Mouse (Mus musculus): ENCODE measurements at regions not wholly inside any gene's neighbourhood (a gene's known extent, or its start where the extent isn't known, plus 50 kb on each side); places are given as distances from the start of the nearest gene placed in this dataset.

DNA sequence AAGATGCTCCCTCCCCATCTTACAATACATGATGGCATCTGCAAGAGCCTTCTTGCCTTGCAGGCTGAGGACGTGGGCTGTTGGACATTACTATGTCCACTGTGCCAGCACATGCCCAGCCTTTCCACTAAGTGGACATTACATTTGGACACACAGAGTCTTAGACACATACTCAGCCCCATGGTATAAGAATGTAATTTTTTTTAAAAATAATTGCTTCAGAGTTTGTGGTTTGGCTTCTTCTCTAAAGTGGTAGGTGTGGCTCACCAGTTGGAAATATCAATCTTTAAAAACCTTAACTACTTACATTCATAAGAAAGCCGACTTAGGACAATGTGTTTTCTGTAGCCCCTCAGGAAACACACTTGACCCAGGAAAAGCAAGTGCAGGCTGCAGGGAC is 299.7 kb upstream of the Thbs1 start:
- no peak for DNase-seq (ENCODE audit: low read depth, low spot score)

DNA sequence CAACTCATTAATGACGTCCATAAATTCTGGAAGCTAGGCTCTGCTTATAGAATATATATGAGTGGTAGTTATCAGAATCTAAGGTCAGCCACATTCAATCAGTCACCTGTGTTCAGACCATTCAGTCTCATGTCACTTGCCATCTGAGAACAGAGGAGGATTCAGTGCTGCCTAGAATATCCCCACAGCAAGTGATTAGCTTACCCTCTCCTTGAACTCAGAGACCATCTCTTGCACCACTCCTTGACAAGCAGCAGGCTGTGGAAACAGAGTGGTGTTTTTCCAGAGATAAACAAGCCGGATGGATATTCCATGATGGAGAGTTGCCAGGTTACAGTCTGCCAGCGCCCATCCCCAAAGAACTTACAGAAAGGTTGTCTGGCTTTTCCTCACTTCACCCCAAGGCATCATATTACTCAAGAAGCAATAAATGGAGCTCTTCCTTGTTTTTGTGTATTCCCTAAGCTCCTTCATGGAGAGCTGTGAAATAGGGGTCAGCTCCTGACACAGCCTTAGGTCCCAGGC is 291.9 kb upstream of the Thbs1 start:
- no peak for DNase-seq (ENCODE audit: low read depth, low spot score)

GRCm38 (mm10) chr2:117820708-117821107 is 291.0 kb upstream of the Thbs1 start:
- DNase-seq (ENCODE audit: low read depth, low spot score): no peak

- no peak for DNase-seq (ENCODE audit: low read depth, low spot score)
These were observed 286.6 kb upstream of the Thbs1 start for GRCm38 (mm10) chr2:117825088-117825487.

DNA sequence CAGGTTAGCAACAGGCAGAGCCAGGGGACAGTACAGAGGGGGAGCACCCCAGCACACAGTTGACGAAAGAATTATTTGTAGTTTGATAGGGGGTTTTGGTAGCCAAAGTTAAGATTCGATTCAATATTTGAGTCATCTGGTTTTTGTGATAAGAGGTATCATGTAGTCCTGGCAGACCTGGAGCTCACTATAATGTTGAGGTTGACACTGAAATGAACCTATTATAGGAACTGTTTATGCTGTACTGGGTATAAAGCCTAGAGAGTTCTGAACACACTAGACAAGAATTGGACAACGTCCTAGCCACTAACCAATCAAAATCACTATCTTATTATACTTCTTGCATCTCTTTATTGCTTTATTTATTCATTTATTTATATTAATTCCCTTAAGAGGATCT is 284.4 kb upstream of the Thbs1 start:
- no peak for DNase-seq (ENCODE audit: low read depth, low spot score)

GRCm38 (mm10) chr2:117838387-117838786 is 273.3 kb upstream of the Thbs1 start:
- DNase-seq (ENCODE audit: low read depth, low spot score): no peak

DNA sequence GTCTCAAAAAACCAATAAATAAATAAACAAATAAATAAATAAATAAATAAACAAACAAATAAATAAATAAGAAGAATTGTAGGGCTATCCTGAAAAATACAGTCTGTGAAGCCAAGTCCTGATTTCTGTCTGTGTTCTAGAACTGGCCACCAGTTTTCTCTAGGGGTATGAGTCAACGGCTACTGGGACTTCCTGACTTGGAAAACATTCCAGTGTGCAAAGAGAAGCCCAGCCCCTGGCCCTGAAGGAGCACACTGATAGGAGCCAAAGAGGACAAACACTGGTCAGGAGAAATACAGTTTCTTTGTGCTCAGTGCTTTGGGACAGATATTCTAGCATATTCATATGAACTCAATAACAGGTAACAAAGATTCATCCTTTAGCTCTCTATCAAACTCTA is 271.3 kb upstream of the Thbs1 start:
- no peak for DNase-seq (ENCODE audit: low read depth, low spot score)

- no peak for DNase-seq (ENCODE audit: low read depth, low spot score)
These were observed 269.2 kb upstream of the Thbs1 start for GRCm38 (mm10) chr2:117842309-117842986.

- DNase-seq (ENCODE audit: low read depth, low spot score): no peak
These were observed 259.2 kb upstream of the Thbs1 start for GRCm38 (mm10) chr2:117852442-117852841.

DNA sequence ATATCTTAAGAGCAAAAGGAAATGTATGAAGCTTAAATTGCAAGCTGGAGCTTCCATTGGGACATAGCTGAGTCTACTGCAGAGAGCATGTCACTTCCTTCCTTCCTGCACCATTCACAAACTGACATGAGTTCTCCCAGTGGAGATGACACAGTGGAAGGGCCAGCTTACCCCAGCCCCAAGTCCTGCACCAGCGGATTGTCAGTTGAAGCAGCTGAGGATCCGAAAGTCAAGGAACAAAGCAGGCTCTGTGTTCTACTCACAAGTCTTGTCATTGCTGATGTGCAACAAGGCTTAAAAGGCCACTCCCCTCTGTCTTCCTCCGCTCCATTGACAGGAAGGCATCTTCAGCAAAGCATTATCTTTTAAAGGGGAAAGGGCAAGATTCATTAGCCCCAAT is 249.4 kb upstream of the Thbs1 start:
- DNase-seq (ENCODE audit: low read depth, low spot score): no peak

DNA sequence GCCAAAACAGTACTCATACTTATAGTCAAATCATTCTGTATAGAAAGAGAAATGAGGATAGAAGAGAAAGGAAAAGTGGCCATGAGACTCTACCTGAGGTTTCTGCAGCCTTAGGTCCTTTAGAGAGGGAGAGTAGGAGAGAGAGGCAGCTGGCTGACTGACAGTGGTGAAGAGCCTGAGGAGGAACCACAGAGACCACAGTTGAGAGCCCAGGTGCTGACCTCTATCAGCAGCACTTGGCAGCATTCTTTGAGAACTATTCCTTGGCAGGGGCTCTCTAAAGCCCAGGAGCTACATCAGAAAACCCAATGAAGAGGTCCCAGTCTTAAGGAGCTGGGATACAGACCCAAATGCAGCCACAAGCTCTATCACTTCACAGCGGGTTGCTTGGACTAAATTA is 246.6 kb upstream of the Thbs1 start:
- no peak for DNase-seq (ENCODE audit: low read depth, low spot score)

DNA sequence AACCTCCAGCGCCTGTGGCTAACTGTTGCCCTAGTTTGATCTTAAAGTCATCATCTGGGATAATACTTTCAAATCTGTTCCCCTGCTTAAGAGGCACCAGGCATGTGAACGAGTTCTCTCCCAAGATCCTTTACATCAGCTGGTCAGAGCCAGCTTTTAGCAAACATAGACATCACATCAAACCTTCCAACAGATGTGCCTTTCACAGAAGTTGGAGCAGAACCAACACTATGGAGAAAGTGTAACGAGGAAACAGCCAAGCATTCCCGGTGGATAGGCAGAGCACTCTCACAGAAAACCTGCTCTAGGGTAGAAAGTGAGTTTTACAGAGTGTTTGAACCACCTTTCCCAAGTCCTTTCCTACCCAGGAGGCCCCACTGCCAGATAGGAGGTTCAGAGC is 244.7 kb upstream of the Thbs1 start:
- DNase-seq (ENCODE audit: low read depth, low spot score): no peak

GRCm38 (mm10) chr2:117867409-117867808 is 244.3 kb upstream of the Thbs1 start:
- DNase-seq (ENCODE audit: low read depth, low spot score): no peak

GRCm38 (mm10) chr2:117868857-117869256 is 242.8 kb upstream of the Thbs1 start:
- DNase-seq (ENCODE audit: low read depth, low spot score): no peak

DNA sequence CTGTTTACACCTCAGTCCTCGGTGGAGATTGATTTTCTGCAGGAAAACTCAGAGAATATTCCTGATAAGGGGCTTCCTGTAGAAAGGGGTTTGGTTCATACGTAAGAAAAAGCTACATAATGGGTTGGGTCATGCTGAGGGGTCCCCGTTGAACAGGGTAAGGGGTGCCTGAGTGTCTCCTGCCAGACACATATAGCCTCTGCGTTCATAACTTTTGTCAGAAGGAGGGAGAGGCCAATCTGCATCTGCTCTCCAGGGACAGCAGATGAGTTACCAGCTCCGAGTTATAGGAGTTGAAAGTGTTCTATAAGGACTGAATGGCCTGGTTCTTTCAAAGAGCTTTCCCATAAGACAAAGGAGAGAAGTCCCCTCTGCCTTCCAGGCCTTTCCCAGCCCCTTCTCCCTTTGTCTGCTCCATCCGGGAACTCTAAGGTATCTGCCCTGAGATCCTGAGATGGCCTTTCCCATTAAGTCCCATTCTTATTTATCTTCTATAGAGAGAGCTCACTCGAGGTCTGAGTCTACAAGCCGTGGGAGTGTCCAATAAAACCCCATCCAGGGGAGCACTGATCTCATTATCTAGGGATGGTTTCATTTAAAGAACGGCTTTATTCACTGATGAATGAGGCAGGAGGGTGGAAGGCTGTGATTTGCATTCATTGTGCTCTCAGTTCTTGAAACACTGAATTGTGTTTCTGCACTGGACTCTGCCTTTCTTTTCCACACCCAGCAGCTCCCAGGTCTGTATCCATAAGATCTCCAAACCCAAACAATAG is 240.0 kb upstream of the Thbs1 start:
- no peak for DNase-seq (ENCODE audit: low read depth, low spot score)

DNA sequence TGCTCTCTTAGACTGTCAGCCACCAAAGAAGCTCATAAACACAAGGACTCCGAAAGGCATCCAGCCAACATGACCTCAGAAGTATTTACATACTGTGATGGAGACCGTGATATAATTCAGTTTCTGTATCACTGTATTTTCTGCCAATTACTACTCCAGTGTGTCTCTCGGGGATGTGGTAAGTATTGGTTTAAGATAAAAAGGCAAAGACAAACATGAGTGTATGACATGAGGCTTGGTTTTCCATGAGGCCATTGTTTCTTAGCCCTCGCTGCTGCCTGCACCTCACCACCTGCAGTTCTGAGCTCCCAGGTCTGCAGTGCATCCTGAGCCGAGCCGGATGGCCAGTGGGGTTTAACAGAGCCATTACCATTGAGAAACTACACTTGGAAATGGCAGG is 233.9 kb upstream of the Thbs1 start:
- DNase-seq (ENCODE audit: low read depth, low spot score): no peak

- no peak for DNase-seq (ENCODE audit: low read depth, low spot score)
These were observed 229.5 kb upstream of the Thbs1 start for GRCm38 (mm10) chr2:117882136-117882535.

DNA sequence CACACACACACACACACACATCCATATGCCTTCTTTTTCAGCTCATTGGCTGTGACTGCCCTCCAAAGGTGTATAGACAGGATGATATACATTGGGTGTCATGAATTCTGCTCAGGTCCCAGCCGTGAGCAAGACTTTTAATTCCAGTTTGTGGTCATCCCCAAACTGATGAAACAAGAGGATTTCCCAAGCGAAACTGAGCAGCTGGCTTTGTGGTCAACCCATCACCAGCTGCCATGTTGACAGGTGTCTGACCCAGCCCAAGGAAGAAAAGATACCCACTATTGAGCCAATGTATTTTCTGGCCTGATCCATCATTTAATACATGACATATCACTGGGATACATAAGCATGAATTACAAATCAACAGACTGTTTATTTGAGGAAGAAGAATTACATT is 228.8 kb upstream of the Thbs1 start:
- no peak for DNase-seq (ENCODE audit: low read depth, low spot score)

- DNase-seq (ENCODE audit: low read depth, low spot score): no peak
These were observed 225.2 kb upstream of the Thbs1 start for GRCm38 (mm10) chr2:117886516-117886915.

GRCm38 (mm10) chr2:117901311-117901710 is 210.4 kb upstream of the Thbs1 start:
- no peak for DNase-seq (ENCODE audit: low read depth, low spot score)

- DNase-seq (ENCODE audit: low read depth, low spot score): no peak
These were observed 208.8 kb upstream of the Thbs1 start for GRCm38 (mm10) chr2:117902837-117903236.

- no peak for DNase-seq (ENCODE audit: low read depth, low spot score)
These were observed 208.0 kb upstream of the Thbs1 start for GRCm38 (mm10) chr2:117903705-117904104.

DNA sequence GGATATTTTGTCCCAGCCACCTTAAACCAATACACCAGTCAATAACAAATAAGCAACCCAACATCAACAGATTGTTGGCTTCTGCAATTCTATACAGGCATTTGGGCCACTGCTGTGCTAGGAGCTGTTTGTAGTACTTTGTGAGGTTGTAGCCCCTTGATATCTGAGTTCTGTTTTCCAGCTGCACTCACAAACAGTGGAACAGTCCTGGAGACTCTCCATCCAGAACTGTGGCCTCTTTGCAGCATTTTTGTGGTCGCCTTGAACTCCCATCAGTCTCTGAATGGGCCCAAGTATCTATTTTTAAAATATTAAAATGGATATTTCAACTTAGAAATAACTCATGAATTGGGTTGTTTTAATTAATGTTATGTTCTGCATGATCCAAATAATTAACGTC is 205.2 kb upstream of the Thbs1 start:
- DNase-seq (ENCODE audit: low read depth, low spot score): no peak
